Comparison of ENCODE assay signal across 14 mouse cellular contexts in genomic region chr9:21847926-21848325, GRCm38 (mm10). TPM values are rescaled to one million over a fixed set of nuclear protein-coding genes. Genes with fewer than 3 reads are reported as not detected.
DNase-seq lines count a peak whose midpoint lies in the region; ATAC-seq and TF ChIP-seq lines count a peak whose summit lies in the region.
"Had no signal": no experiment of that assay in that cellular context is flagged by ENCODE, and none has a peak within 500 bp of the region (broad histone marks: within the 10 kb centered on the region; RNA-seq: fewer than 3 reads in every experiment).

No protein-coding gene starts in this region.

- no peak overlapping the region for H3K4me3 ChIP-seq in heart, embryonic 11.5 days (ENCODE audit: low read depth, low read length)
- H3K4me3 ChIP-seq in midbrain, embryonic 10.5 days = no peak overlapping the region
- H3K4me3 ChIP-seq in midbrain, embryonic 14.5 days (replicated peaks; ENCODE audit: low read depth, low read length) = no peak overlapping the region
- H3K4me3 ChIP-seq in intestine, postnatal 0 days (ENCODE audit: low read depth, low read length) = no peak overlapping the region
- peak overlapping the region; percentile 38; the same call in 1 of the 2 replicates for H3K4me3 ChIP-seq in stomach, embryonic 16.5 days (replicated peaks; ENCODE audit: low read length)

- DNase-seq in heart, adult 18-20 months = no peak
- no peak for DNase-seq in midbrain, embryonic 10.5 days (ENCODE audit: low spot score)
- no peak for DNase-seq in midbrain, embryonic 14.5 days
- no peak for DNase-seq in testis, postnatal 10 days (ENCODE audit: low spot score)
- no peak for DNase-seq in spleen, adult 12 weeks (ENCODE audit: low spot score)
- DNase-seq: adrenal gland, postnatal 10 days; cerebellum, postnatal 25 days; thymus, postnatal 25 days had no signal

- 23% methylated on average over 10 of the region's 10 CpGs for WGBS in heart, embryonic 11.5 days (ENCODE audit: insufficient replicate concordance)
- 22% methylated on average over 10 of the region's 10 CpGs for WGBS in midbrain, embryonic 10.5 days
- 24% methylated on average over 10 of the region's 10 CpGs for WGBS in midbrain, embryonic 14.5 days
- WGBS in intestine, postnatal 0 days = 32% methylated on average over 10 of the region's 10 CpGs
- WGBS in stomach, embryonic 16.5 days = 25% methylated on average over 10 of the region's 10 CpGs

- peak overlapping the region; percentile 91 for H3K27ac ChIP-seq in heart, embryonic 11.5 days (ENCODE audit: low read depth, low read length)
- peak overlapping the region; percentile 38; the same call in 1 of the 2 replicates for H3K27ac ChIP-seq in midbrain, embryonic 10.5 days (replicated peaks)
- H3K27ac ChIP-seq in midbrain, embryonic 14.5 days (replicated peaks; ENCODE audit: low read depth, low read length) = no peak overlapping the region
- peak overlapping the region; percentile 73 for H3K27ac ChIP-seq in intestine, postnatal 0 days (ENCODE audit: low read depth, low read length)
- peak overlapping the region; percentile 89 for H3K27ac ChIP-seq in stomach, embryonic 16.5 days (ENCODE audit: low read length)

- H3K4me1 ChIP-seq in heart, embryonic 11.5 days (ENCODE audit: control insufficient read depth, insufficient read depth, low read length) = peaks cover 24% of the 10 kb centered on the region
- peaks cover 60% of the 10 kb centered on the region for H3K4me1 ChIP-seq in midbrain, embryonic 10.5 days
- H3K4me1 ChIP-seq in midbrain, embryonic 14.5 days (ENCODE audit: control insufficient read depth, insufficient read depth, low read length) = 0 out of 2 replicates have a peak, but pooled peaks cover 6% of the 10 kb centered on the region
- H3K4me1 ChIP-seq in intestine, postnatal 0 days (replicated peaks; ENCODE audit: control insufficient read depth, insufficient read depth, low read length) = no peaks in the 10 kb centered on the region
- peaks cover 45% of the 10 kb centered on the region for H3K4me1 ChIP-seq in stomach, embryonic 16.5 days (ENCODE audit: control insufficient read depth, insufficient read depth, low read length)

- peaks cover 3% of the 10 kb centered on the region; the same call in 1 of the 2 replicates for H3K36me3 ChIP-seq in heart, embryonic 11.5 days (ENCODE audit: control insufficient read depth, insufficient read depth, low read length)
- peaks cover 25% of the 10 kb centered on the region for H3K36me3 ChIP-seq in midbrain, embryonic 10.5 days
- no peaks in the 10 kb centered on the region for H3K36me3 ChIP-seq in midbrain, embryonic 14.5 days (ENCODE audit: control insufficient read depth, insufficient read depth, low read length)
- H3K36me3 ChIP-seq in intestine, postnatal 0 days (ENCODE audit: control insufficient read depth, insufficient read depth) = peaks cover 28% of the 10 kb centered on the region; the same call in 1 of the 2 replicates
- no peaks in the 10 kb centered on the region for H3K36me3 ChIP-seq in stomach, embryonic 16.5 days (ENCODE audit: control insufficient read depth, insufficient read depth, low read length)

- H3K9me3 ChIP-seq in heart, embryonic 11.5 days (replicated peaks; ENCODE audit: control insufficient read depth, low read length) = no peaks in the 10 kb centered on the region
- no peaks in the 10 kb centered on the region for H3K9me3 ChIP-seq in midbrain, embryonic 10.5 days (replicated peaks)
- no peaks in the 10 kb centered on the region for H3K9me3 ChIP-seq in midbrain, embryonic 14.5 days (ENCODE audit: control insufficient read depth, low read length)
- H3K9me3 ChIP-seq in intestine, postnatal 0 days (ENCODE audit: control insufficient read depth) = no peaks in the 10 kb centered on the region
- H3K9me3 ChIP-seq in stomach, embryonic 16.5 days (replicated peaks; ENCODE audit: control insufficient read depth, low read length) = no peaks in the 10 kb centered on the region

- peak overlapping the region; percentile 49; the same call in 1 of the 2 replicates for H3K9ac ChIP-seq in heart, embryonic 11.5 days (ENCODE audit: low read depth, low read length)
- no peak overlapping the region for H3K9ac ChIP-seq in midbrain, embryonic 14.5 days (replicated peaks; ENCODE audit: low read length)
- H3K9ac ChIP-seq in intestine, postnatal 0 days (ENCODE audit: low read depth, low read length) = no peak overlapping the region
- H3K9ac ChIP-seq in stomach, embryonic 16.5 days (ENCODE audit: low read length) = peak overlapping the region; percentile 57

- no peak for TF ChIP-seq CTCF in intestine, postnatal 0 days (IDR thresholded peaks at IDR 0.05; ENCODE audit: low read depth)

- no peaks in the 10 kb centered on the region for H3K27me3 ChIP-seq in heart, embryonic 11.5 days (ENCODE audit: control insufficient read depth, insufficient read depth, low read length)
- no peaks in the 10 kb centered on the region for H3K27me3 ChIP-seq in midbrain, embryonic 10.5 days (ENCODE audit: low read depth, poor library complexity, severe bottlenecking)
- no peaks in the 10 kb centered on the region for H3K27me3 ChIP-seq in midbrain, embryonic 14.5 days (ENCODE audit: control insufficient read depth, insufficient read depth, low read length)
- no peaks in the 10 kb centered on the region for H3K27me3 ChIP-seq in intestine, postnatal 0 days (replicated peaks; ENCODE audit: control insufficient read depth, insufficient read depth, low read length)
- no peaks in the 10 kb centered on the region for H3K27me3 ChIP-seq in stomach, embryonic 16.5 days (ENCODE audit: control insufficient read depth, insufficient read depth, low read length)

- peak overlapping the region; percentile 70 for H3K4me2 ChIP-seq in heart, embryonic 11.5 days
- H3K4me2 ChIP-seq in midbrain, embryonic 14.5 days (ENCODE audit: low read length) = no peak overlapping the region
- H3K4me2 ChIP-seq in intestine, postnatal 0 days (replicated peaks; ENCODE audit: low read depth) = 0 out of 2 replicates have a peak overlapping the region, but pooled peaks have one; percentile 48
- peak overlapping the region; percentile 55; the same call in 1 of the 2 replicates for H3K4me2 ChIP-seq in stomach, embryonic 16.5 days (ENCODE audit: low read depth, low read length)

- no peak for ATAC-seq in heart, embryonic 11.5 days (replicated peaks; ENCODE audit: insufficient number of reproducible peaks, low FRiP score, low TSS enrichment)
- no peak for ATAC-seq in midbrain, embryonic 14.5 days (ENCODE audit: low FRiP score, low TSS enrichment)
- ATAC-seq in intestine, postnatal 0 days = no peak
- ATAC-seq in stomach, embryonic 16.5 days (ENCODE audit: insufficient read depth, low FRiP score) = no peak
- ATAC-seq: CD4-positive, CD25-positive, alpha-beta regulatory T cell, adult 4 months had no signal

RNA-seq across cellular contexts. Expression of gene Dock6, which starts 4.5 kb away (rescaled TPM):
- polyA plus RNA-seq in heart, embryonic 11.5 days (2014; fragmentation: Nextera tagmentation; extraction: Ambion mirVana) = 43.9 and 50.1 TPM in 2 replicates
- 10 to 100 TPM; 24.3 to 24.6 TPM for total RNA-seq in heart, adult 18-20 months (2021)
- polyA plus RNA-seq in midbrain, embryonic 10.5 days (2016; fragmentation: Nextera tagmentation; extraction: Ambion mirVana) = 22.0 and 23.5 TPM in 2 replicates
- 7.2 and 12.7 TPM in 2 replicates for polyA plus RNA-seq in midbrain, embryonic 14.5 days (2014; fragmentation: Nextera tagmentation; extraction: Ambion mirVana)
- polyA plus RNA-seq in intestine, postnatal 0 days (2015; fragmentation: Nextera tagmentation; extraction: Ambion mirVana) = 15.5 and 18.4 TPM in 2 replicates
- 39.4 and 41.6 TPM in 2 replicates for polyA plus RNA-seq in stomach, embryonic 16.5 days (2015; fragmentation: Nextera tagmentation; extraction: Ambion mirVana)

RNA-seq across cellular contexts. Expression of gene Angptl8, which starts 12.6 kb away (rescaled TPM):
- 1.1 and 1.9 TPM in 2 replicates for polyA plus RNA-seq in heart, embryonic 11.5 days (2014; fragmentation: Nextera tagmentation; extraction: Ambion mirVana)
- total RNA-seq in heart, adult 18-20 months (2021) = under 1 TPM in 1 of 2 experiments, not detected in 1; 0.69 TPM
- polyA plus RNA-seq in midbrain, embryonic 10.5 days (2016; fragmentation: Nextera tagmentation; extraction: Ambion mirVana) = 0.47 and 0.83 TPM in 2 replicates
- 0.34 TPM in 1 of 2 replicates, not detected in the other for polyA plus RNA-seq in midbrain, embryonic 14.5 days (2014; fragmentation: Nextera tagmentation; extraction: Ambion mirVana)
- polyA plus RNA-seq in intestine, postnatal 0 days (2015; fragmentation: Nextera tagmentation; extraction: Ambion mirVana) = 15.9 and 21.1 TPM in 2 replicates
- 6.4 TPM in 2 replicates for polyA plus RNA-seq in stomach, embryonic 16.5 days (2015; fragmentation: Nextera tagmentation; extraction: Ambion mirVana)
- total RNA-seq: gastrocnemius, adult 8-10 months; left cerebral cortex, postnatal 25 days had no signal
- polyA plus RNA-seq: CD4-positive, CD25-positive, alpha-beta regulatory T cell, adult 4 months had no signal

RNA-seq across cellular contexts. Expression of gene Kank2, which starts 49.4 kb away (rescaled TPM):
- 8.9 and 9.0 TPM in 2 replicates for polyA plus RNA-seq in heart, embryonic 11.5 days (2014; fragmentation: Nextera tagmentation; extraction: Ambion mirVana)
- total RNA-seq in heart, adult 18-20 months (2021) = 10 to 100 TPM; 58.1 to 60.8 TPM
- 8.6 and 9.5 TPM in 2 replicates for polyA plus RNA-seq in midbrain, embryonic 10.5 days (2016; fragmentation: Nextera tagmentation; extraction: Ambion mirVana)
- polyA plus RNA-seq in midbrain, embryonic 14.5 days (2014; fragmentation: Nextera tagmentation; extraction: Ambion mirVana) = 0.66 and 2.7 TPM in 2 replicates
- polyA plus RNA-seq in intestine, postnatal 0 days (2015; fragmentation: Nextera tagmentation; extraction: Ambion mirVana) = 6.4 TPM in 2 replicates
- polyA plus RNA-seq in stomach, embryonic 16.5 days (2015; fragmentation: Nextera tagmentation; extraction: Ambion mirVana) = 11.2 and 11.6 TPM in 2 replicates
- polyA plus RNA-seq: CD4-positive, CD25-positive, alpha-beta regulatory T cell, adult 4 months had no signal

Comparison
In these comparisons a context has a peak if more than half of its experiments do, and no peak if none do; other contexts are left out.
1. H3K9ac ChIP-seq: peak in heart, embryonic 11.5 days (single experiment) and stomach, embryonic 16.5 days (single experiment); none in midbrain, embryonic 14.5 days (single experiment) and intestine, postnatal 0 days (single experiment).